Mouse (Mus musculus): ENCODE measurements around the gene Gan.

Gan gene

GRCm38 (mm10) chr8:117201221-117202017 lies 43.5 kb downstream of the Gan start:
- DNase-seq: no peak

DNA sequence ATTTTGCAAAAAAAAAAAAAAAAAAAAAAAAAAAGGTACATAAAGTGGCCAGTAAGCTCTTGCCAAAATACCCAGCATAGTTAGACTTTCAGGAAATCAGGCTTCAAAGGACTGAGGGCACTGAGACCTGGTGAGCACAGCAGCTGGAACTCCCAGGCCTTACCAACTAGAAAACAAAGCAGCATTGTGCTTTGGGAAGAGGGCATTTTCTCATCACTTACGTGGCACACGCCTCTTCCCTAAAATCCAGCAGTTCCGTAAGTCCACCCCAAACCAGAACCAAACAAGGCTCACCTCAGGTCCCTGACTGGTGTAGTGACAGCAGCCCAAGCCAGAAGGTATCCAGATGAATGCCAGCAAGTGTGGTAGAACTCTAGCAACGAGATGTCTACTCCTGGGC lies 45.1 kb downstream of the Gan start:
- no peak for DNase-seq

GRCm38 (mm10) chr8:117205884-117206283 lies 47.9 kb downstream of the Gan start:
- DNase-seq: no peak

DNA sequence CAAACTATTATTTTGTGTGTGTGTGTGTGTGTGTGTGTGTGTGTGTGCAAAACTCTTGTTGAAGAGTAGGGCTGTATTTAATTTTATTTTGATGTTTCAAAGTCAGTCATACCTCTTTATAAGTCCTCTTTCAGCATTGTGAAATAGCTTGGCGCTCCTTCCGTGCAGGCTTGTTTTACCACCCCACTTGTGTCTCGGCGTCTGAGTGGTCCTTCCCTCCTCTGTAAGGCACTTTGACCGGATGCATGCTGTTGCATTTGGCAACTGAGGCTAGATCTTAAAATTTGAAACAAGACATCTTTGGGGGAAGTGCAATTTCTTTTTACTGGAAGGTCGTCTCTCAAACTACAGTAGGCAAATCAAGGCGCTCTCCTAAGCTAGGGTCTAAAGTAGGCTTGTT lies 48.7 kb downstream of the Gan start:
- DNase-seq: no peak

DNA sequence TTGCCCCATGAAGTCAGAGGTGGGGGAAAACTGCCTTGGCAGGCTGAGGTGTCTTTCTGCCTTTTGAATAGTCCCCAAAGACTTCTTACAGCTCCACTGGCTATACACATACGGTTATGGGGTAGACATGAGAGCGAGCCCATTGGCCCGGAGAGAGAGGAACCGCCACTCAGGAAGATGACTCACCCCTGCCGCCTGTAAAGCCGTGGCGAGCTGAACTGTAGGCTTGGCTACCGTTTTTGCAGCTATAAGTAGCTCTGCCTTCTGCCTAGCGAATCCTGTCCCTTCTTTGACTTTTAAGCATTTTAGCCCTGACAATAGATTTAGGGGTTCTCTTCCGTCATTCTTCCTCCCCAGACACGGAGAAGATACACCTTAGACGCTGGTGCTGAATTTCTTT lies 51.2 kb downstream of the Gan start:
- no peak for DNase-seq

DNA sequence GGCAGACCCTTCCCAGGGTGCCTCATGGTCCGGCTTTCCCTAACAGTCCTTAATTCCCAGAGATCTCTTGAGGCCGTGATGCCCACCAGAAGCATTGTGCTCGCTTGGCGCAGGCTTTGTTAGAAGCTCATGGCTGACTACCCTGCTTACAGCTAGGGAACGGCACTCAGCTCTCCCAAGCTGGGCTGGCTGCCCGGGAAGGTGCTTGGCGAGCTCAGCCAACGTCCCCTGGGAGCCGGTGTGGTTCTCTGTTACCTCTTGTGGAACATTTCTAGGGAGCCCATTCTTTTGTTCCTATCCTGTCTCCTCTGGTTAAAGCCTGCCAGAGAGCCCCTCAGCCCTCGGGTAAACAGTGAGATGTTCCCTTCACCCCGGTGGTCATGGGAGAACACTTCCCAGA lies 54.2 kb downstream of the Gan start:
- DNase-seq: no peak

GRCm38 (mm10) chr8:117217724-117218123 lies 59.8 kb downstream of the Gan start:
- no peak for DNase-seq

DNA sequence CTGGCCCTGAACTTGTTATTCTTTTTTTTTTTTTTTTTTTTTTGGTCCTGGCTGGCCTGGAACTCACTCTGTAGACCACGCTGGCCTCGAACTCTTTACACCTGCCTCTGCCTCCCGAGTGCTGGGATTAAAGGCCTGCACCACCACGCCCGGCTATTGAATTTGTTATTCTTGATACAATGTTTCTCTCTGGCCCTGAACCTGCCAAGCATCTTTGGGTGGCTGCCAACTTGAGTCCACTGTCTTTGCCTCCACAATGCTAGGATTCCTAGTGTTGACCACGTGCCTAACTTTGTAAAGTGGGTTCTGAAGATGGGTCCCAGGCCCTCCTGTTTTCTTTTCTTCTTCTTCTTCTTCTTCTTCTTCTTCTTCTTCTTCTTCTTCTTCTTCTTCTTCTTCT lies 64.5 kb downstream of the Gan start:
- no peak for DNase-seq

DNA sequence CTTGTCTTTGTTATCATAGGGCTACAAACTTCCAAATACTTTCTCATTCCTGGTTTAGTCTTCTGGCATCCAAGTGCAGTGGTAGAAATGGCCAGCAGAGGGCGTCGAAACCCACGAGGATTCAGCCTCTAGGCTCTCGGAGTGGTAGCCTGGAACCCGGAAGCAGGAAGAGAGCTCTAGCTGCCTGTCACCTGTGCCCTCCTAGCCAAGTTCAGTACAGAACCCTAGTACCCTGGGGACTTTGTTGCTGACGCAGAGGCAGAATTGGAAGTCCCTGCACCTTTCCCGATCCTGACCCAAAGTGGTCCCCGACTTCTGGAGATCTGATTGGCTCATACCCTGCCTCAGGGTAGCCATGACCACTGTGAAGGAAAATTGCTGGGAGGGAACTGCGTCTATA lies 66.7 kb downstream of the Gan start:
- DNase-seq: peak; percentile 79

GRCm38 (mm10) chr8:117226306-117226705 lies 68.4 kb downstream of the Gan start:
- no peak for DNase-seq

DNA sequence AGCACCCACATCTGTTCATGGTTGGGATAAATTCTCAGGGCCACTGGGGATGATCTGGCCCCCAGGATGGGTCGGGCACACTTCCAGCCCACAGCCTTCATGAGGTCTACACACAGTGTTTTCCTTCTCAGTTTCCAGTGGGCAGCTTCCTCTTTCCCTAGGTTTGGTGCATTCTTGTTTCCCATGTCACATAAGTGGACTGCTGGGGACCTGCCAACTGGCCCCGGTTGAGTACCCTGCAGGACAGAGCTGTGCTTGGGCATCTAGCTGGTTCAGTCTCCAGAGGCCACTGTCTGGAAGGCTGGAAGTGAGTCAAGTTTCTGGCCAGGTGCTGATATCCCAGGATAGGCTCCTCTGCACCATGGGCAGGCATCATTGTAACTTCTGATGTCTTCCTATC lies 69.4 kb downstream of the Gan start:
- no peak for DNase-seq

GRCm38 (mm10) chr8:117233199-117233598 lies 75.3 kb downstream of the Gan start:
- no peak for DNase-seq

DNA sequence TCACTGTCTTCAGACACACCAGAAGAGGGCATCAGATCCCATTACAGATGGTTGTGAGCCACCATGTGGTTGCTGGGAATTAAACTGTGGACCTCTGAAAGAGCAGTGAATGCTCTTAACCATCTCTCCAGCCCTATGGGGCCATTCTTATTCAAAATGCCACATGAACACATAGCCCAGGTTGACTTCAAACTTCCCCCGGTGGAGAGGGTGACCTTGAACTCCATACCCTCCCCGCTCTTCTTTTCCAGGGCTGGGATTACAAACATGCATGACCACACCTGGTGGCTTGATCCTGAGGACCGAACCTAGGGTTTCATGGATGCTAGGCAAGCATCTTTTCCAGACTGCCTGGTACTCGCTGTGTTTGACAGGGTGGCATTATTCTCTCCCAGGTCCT lies 78.6 kb downstream of the Gan start:
- no peak for DNase-seq

DNA sequence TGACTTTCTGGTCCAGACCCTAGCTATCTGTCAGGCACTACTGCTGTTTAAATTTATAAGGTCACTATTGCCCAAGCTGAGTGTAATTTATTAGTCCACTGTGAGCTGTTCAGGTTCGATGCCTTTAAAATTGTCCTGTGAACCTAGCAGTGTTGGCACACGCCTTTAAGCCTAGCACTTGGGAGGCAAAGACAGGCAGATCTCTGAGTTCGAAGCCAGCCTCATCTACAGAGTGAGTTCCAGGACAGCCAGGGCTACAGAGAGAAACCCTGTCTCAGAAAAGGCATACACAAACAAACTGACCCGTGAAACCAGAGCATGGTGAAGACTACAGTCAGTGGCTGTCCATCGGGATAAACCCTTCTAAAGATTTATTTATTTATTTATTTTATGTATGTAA lies 82.4 kb downstream of the Gan start:
- no peak for DNase-seq

GRCm38 (mm10) chr8:117240841-117241494 lies 83.0 kb downstream of the Gan start:
- DNase-seq: no peak

DNA sequence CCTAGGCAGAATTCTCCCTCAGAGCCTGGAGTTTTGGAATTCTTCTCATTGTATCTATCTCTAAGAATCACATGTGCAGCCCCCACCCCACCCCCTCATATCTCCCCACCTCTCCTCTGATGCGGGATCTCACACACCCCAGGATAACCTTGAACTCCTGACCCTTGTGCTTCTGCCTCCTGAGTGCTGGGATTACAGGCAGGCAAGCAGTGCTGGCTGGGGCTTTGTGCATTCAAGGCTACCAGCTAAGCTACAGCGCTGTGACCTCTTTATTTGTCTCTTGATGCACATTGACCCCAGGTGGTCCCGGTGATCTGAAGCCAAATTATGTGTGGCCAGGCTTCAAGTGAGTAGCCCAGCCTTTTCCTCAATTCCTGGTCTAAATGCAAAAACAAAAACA lies 83.9 kb downstream of the Gan start:
- no peak for DNase-seq

- DNase-seq: no peak
These were observed 84.4 kb downstream of the Gan start for GRCm38 (mm10) chr8:117242286-117242685.

DNA sequence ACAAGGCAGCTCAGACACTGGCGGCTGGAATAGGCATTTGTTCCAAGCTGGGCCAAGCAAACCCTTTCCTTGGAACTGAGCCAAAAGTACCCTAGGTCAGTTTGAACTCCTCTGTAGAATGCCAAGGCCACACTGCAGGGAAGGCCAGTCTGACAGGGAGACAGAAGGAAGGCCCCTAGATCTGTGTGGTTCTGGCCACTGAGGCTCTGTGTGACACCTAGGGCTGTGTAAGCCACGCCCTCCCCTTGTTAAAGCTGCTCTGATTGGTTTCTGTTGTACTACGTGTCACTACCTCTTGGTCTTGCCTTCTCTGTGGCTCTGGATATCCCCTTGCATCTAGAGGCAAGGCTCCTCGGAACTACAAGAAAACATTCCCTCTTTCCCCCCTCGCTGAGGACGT lies 86.7 kb downstream of the Gan start:
- DNase-seq: no peak

- no peak for DNase-seq
These were observed 90.4 kb downstream of the Gan start for GRCm38 (mm10) chr8:117248341-117248740.

GRCm38 (mm10) chr8:117251086-117251681 lies 93.2 kb downstream of the Gan start:
- no peak for DNase-seq

DNA sequence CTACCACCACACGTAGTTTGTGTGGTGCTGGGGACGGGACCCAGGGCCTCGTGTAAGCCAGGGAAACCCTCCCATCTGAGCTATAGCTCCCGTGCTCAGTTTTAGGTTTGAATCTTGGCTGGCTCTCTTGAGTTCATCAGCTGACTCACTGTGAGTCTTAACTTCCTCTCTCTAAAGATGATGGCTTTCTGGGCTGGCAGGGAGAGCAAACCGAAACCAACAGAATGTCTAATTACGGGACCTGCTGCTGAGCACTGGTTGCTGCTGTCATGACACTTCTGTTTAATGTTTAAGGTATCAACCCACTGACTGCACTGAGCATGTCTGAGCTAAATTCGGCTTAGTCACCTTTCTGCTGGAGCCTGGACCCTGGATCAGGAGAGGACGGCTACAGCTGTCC lies 94.7 kb downstream of the Gan start:
- DNase-seq: no peak

- no peak for DNase-seq
These were observed 95.7 kb downstream of the Gan start for GRCm38 (mm10) chr8:117253390-117254269.

GRCm38 (mm10) chr8:117254496-117254895 lies 96.6 kb downstream of the Gan start:
- DNase-seq: no peak

Measured in cerebellum, adult 9-10 months (tissue).